Mouse (Mus musculus) common myeloid progenitor, adult 5-6 weeks (primary cell): ENCODE results near the gene Htr1d. TPM values are rescaled to one million over a fixed set of nuclear protein-coding genes. Genes with fewer than 3 reads are reported as not detected.
A peak's percentile ranks its signal among the peaks of the same experiment; 100 is the strongest.

Experiments used
- ATAC-seq: replicated peaks from 2 replicates; pipeline ENCODE4 v1.8.0; 2016; ENCODE audit warnings: low read depth, mild to moderate bottlenecking, moderate TSS enrichment, inconsistent platforms; ENCODE audit not compliant: poor library complexity, severe bottlenecking
- total RNA-seq: library from RNA; stranded (forward); fragments of 200-1000, 187-1606 nt; gene quantifications from 2 replicates; pipeline ENCODE4 v1.2.3, GENCODE M21; 2017

Gene Htr1d
- not detected in 2 replicates for total RNA-seq

- ATAC-seq, result no peak
These were observed at the start of gene Htr1d for GRCm38 (mm10) chr4:136423224-136423623. Htr1d (plus strand) TSS chr4:136423524.

- no peak for ATAC-seq
These were observed 46.3 kb upstream of the Htr1d start for GRCm38 (mm10) chr4:136377001-136377400.

GRCm38 (mm10) chr4:136383052-136383451, 40.3 kb upstream of the Htr1d start:
- ATAC-seq, result no peak

GRCm38 (mm10) chr4:136383839-136384238, 39.5 kb upstream of the Htr1d start:
- no peak for ATAC-seq

GRCm38 (mm10) chr4:136387261-136387660, 36.1 kb upstream of the Htr1d start:
- no peak for ATAC-seq

- no peak for ATAC-seq
These were observed 21.5 kb upstream of the Htr1d start for GRCm38 (mm10) chr4:136401806-136402205.

GRCm38 (mm10) chr4:136407831-136408230, 15.5 kb upstream of the Htr1d start:
- ATAC-seq, result no peak

- ATAC-seq, result no peak
These were observed 11.1 kb upstream of the Htr1d start for GRCm38 (mm10) chr4:136411995-136412765.

GRCm38 (mm10) chr4:136415477-136415876, 7.8 kb upstream of the Htr1d start:
- ATAC-seq, result no peak

- ATAC-seq, result no peak
These were observed 4.4 kb upstream of the Htr1d start for GRCm38 (mm10) chr4:136418962-136419361.

- ATAC-seq, result no peak
These were observed 3.9 kb upstream of the Htr1d start for GRCm38 (mm10) chr4:136419386-136419785.

GRCm38 (mm10) chr4:136424120-136424999, 1.0 kb downstream of the Htr1d start:
- 0 out of 2 replicates have a peak, but pooled peaks have one; percentile 32 for ATAC-seq

GRCm38 (mm10) chr4:136425000-136425288, 1.6 kb downstream of the Htr1d start:
- no peak for ATAC-seq

- ATAC-seq, result peak; percentile 47; the same call in 1 of the 2 replicates
These were observed 7.5 kb downstream of the Htr1d start for GRCm38 (mm10) chr4:136430609-136431375.

GRCm38 (mm10) chr4:136431376-136431693, 8.0 kb downstream of the Htr1d start:
- peak; percentile 76 for ATAC-seq

GRCm38 (mm10) chr4:136434029-136434428, 10.7 kb downstream of the Htr1d start:
- ATAC-seq, result no peak

- ATAC-seq, result no peak
These were observed 15.8 kb downstream of the Htr1d start for GRCm38 (mm10) chr4:136439106-136439505.

GRCm38 (mm10) chr4:136441354-136442043, 18.2 kb downstream of the Htr1d start:
- ATAC-seq, result no peak

GRCm38 (mm10) chr4:136444561-136444960, 21.2 kb downstream of the Htr1d start:
- ATAC-seq, result no peak

GRCm38 (mm10) chr4:136449795-136450194, 26.5 kb downstream of the Htr1d start:
- ATAC-seq, result no peak
